ENCODE assay signal across 8 mouse cellular contexts in genomic region chr8:3387286-3387685, GRCm38 (mm10). TPM values are rescaled to one million over a fixed set of nuclear protein-coding genes. Genes with fewer than 3 reads are reported as not detected.
DNase-seq lines count a peak whose midpoint lies in the region; ATAC-seq lines count a peak whose summit lies in the region.

No protein-coding gene starts in this region.

- no peak overlapping the region for H3K27ac ChIP-seq in forebrain, embryonic 10.5 days
- H3K27ac ChIP-seq in forebrain, embryonic 16.5 days (ENCODE audit: low read length) = no peak overlapping the region
- no peak overlapping the region for H3K27ac ChIP-seq in midbrain, embryonic 15.5 days

- H3K9ac ChIP-seq in forebrain, embryonic 16.5 days (replicated peaks; ENCODE audit: low read depth, low read length) = no peak overlapping the region
- no peak overlapping the region for H3K9ac ChIP-seq in midbrain, embryonic 15.5 days

- H3K4me3 ChIP-seq in forebrain, embryonic 10.5 days = no peak overlapping the region
- H3K4me3 ChIP-seq in forebrain, embryonic 16.5 days (replicated peaks; ENCODE audit: low read length) = no peak overlapping the region
- no peak overlapping the region for H3K4me3 ChIP-seq in midbrain, embryonic 15.5 days

- no peaks in the 10 kb centered on the region; the same call in 1 of the 2 replicates for H3K9me3 ChIP-seq in forebrain, embryonic 10.5 days
- no peaks in the 10 kb centered on the region for H3K9me3 ChIP-seq in forebrain, embryonic 16.5 days (ENCODE audit: control insufficient read depth, low read length)
- no peaks in the 10 kb centered on the region for H3K9me3 ChIP-seq in midbrain, embryonic 15.5 days

- no peaks in the 10 kb centered on the region for H3K36me3 ChIP-seq in forebrain, embryonic 10.5 days (replicated peaks)
- H3K36me3 ChIP-seq in forebrain, embryonic 16.5 days (ENCODE audit: control insufficient read depth, insufficient read depth) = no peaks in the 10 kb centered on the region
- H3K36me3 ChIP-seq in midbrain, embryonic 15.5 days (replicated peaks) = no peaks in the 10 kb centered on the region

- DNase-seq in forebrain, embryonic 10.5 days (ENCODE audit: extremely low spot score, low spot score) = peak; percentile 55
- peak; percentile 54 for DNase-seq in adrenal gland, adult 2 months
- DNase-seq in left cerebral cortex, postnatal 4 days = peak; percentile 71
- DNase-seq in spleen, postnatal 4 days (ENCODE audit: low spot score in 2 of 2) = peak; percentile 48 to 82

- WGBS in forebrain, embryonic 10.5 days = 32% methylated on average over 6 of the region's 6 CpGs
- 39% methylated on average over 6 of the region's 6 CpGs for WGBS in forebrain, embryonic 16.5 days
- WGBS in midbrain, embryonic 15.5 days = 32% methylated on average over 6 of the region's 6 CpGs

- no peak for ATAC-seq in forebrain, embryonic 16.5 days
- peak; percentile 66; the same call in 1 of the 2 replicates for ATAC-seq in erythroid progenitor cell, adult 5-6 weeks (replicated peaks; ENCODE audit: low FRiP score, poor library complexity, severe bottlenecking)
- peak; percentile 75 for ATAC-seq in inflammation-experienced regulatory T-cells, adult 6 months
- 0 out of 2 replicates have a peak, but pooled peaks have one; percentile 20 for ATAC-seq in midbrain, embryonic 15.5 days (replicated peaks)

- intact Hi-C loops in left cerebral cortex, postnatal 4 days (cut with DNase I) = no loop called here

- no peak overlapping the region for H3K4me2 ChIP-seq in forebrain, embryonic 16.5 days (ENCODE audit: low read length)
- H3K4me2 ChIP-seq in midbrain, embryonic 15.5 days = no peak overlapping the region

- H3K4me1 ChIP-seq in forebrain, embryonic 10.5 days = peaks cover 1% of the 10 kb centered on the region
- peaks cover 1% of the 10 kb centered on the region; the same call in 1 of the 2 replicates for H3K4me1 ChIP-seq in forebrain, embryonic 16.5 days (replicated peaks; ENCODE audit: control insufficient read depth, insufficient read depth, low read length)
- peaks cover 1% of the 10 kb centered on the region for H3K4me1 ChIP-seq in midbrain, embryonic 15.5 days

- H3K27me3 ChIP-seq in forebrain, embryonic 10.5 days (ENCODE audit: poor library complexity, severe bottlenecking) = no peaks in the 10 kb centered on the region
- no peaks in the 10 kb centered on the region for H3K27me3 ChIP-seq in forebrain, embryonic 16.5 days (replicated peaks; ENCODE audit: control insufficient read depth, insufficient read depth, low read length)
- no peaks in the 10 kb centered on the region for H3K27me3 ChIP-seq in midbrain, embryonic 15.5 days (replicated peaks)

RNA-seq across cellular contexts. Expression of gene Arhgef18, which starts 5.5 kb away (rescaled TPM):
- 9.7 and 11.4 TPM in 2 replicates for polyA plus RNA-seq in forebrain, embryonic 10.5 days (2016; fragmentation: Nextera tagmentation; extraction: Ambion mirVana)
- polyA plus RNA-seq in forebrain, embryonic 16.5 days (2015; fragmentation: Nextera tagmentation; extraction: Ambion mirVana) = 12.5 and 12.9 TPM in 2 replicates
- total RNA-seq in adrenal gland, adult 2 months (2021) = 10 to 100 TPM; 28.1 to 36.1 TPM
- polyA plus RNA-seq in adrenal gland, adult 2 months (2012; rRNA removed) = 43.2 and 48.4 TPM in 2 replicates
- 7.2 and 7.5 TPM in 2 replicates for total RNA-seq in erythroid progenitor cell, adult 5-6 weeks (2015; ENCODE audit: low replicate concordance)
- 3.0 and 5.4 TPM in 2 replicates for total RNA-seq in erythroid progenitor cell, adult 5-6 weeks (2017; ENCODE audit: low replicate concordance)
- polyA plus RNA-seq in inflammation-experienced regulatory T-cells, adult 6 months (2017; shearing (Covaris generic)) = 10 to 100 TPM; 21.3 to 30.9 (median 30.4) TPM
- 10 to 100 TPM; 37.1 to 38.9 TPM for total RNA-seq in left cerebral cortex, postnatal 4 days (2021)
- 11.8 and 13.3 TPM in 2 replicates for polyA plus RNA-seq in midbrain, embryonic 15.5 days (2015; fragmentation: Nextera tagmentation; extraction: Ambion mirVana)

RNA-seq across cellular contexts. Expression of gene A430078G23Rik, which starts 34.1 kb away (rescaled TPM):
- polyA plus RNA-seq in forebrain, embryonic 10.5 days (2016; fragmentation: Nextera tagmentation; extraction: Ambion mirVana) = not detected in 2 replicates
- polyA plus RNA-seq in forebrain, embryonic 16.5 days (2015; fragmentation: Nextera tagmentation; extraction: Ambion mirVana) = 0.27 TPM in 1 of 2 replicates, not detected in the other
- total RNA-seq in adrenal gland, adult 2 months (2021) = under 1 TPM; 0.66 TPM
- 0.11 TPM in 1 of 2 replicates, not detected in the other for polyA plus RNA-seq in adrenal gland, adult 2 months (2012; rRNA removed)
- 1.3 and 4.7 TPM in 2 replicates for total RNA-seq in erythroid progenitor cell, adult 5-6 weeks (2015; ENCODE audit: low replicate concordance)
- 2.4 and 2.8 TPM in 2 replicates for total RNA-seq in erythroid progenitor cell, adult 5-6 weeks (2017; ENCODE audit: low replicate concordance)
- 10 to 100 TPM; 29.9 to 51.2 (median 36.9) TPM for polyA plus RNA-seq in inflammation-experienced regulatory T-cells, adult 6 months (2017; shearing (Covaris generic))
- total RNA-seq in left cerebral cortex, postnatal 4 days (2021) = under 1 TPM in 1 of 2 experiments, not detected in 1; 0.30 TPM
- polyA plus RNA-seq in midbrain, embryonic 15.5 days (2015; fragmentation: Nextera tagmentation; extraction: Ambion mirVana) = not detected in 2 replicates

Comparison
In these comparisons a context has a peak if more than half of its experiments do, and no peak if none do; other contexts are left out.
1. RNA of gene A430078G23Rik, which starts 34.1 kb away (polyA plus RNA-seq): 29.9 to 51.2 TPM in inflammation-experienced regulatory T-cells, adult 6 months; 0.27 TPM in forebrain, embryonic 16.5 days, not detected in forebrain, embryonic 10.5 days, 0.11 TPM in adrenal gland, adult 2 months and not detected in midbrain, embryonic 15.5 days; every median in the first group is over 10 times any median in the second.
2. Peak in every context shown above with its lines, with median percentiles within 50 percentile points of each other: DNase-seq.